Mouse (Mus musculus) B cell, adult 2 months (primary cell): Measurements from ENCODE around the gene Hes5.

Source experiments
- DNase-seq, 2 experiments: peaks; one replicate each; pipeline ENCODE4 v3.0.0; 2022

Gene Hes5

GRCm38 (mm10) chr4:154960690-154961225 is at the start of gene Hes5:
TSS of gene Hes5 (plus strand) at chr4:154960923.
- peak; percentile 34 to 60 for DNase-seq

GRCm38 (mm10) chr4:154911644-154912043 is 49.1 kb upstream of the Hes5 start:
- DNase-seq: no peak

GRCm38 (mm10) chr4:154913845-154914244 is 46.9 kb upstream of the Hes5 start:
- DNase-seq: no peak

- DNase-seq: no peak
Measured at GRCm38 (mm10) chr4:154914252-154914651, 46.5 kb upstream of the Hes5 start.

GRCm38 (mm10) chr4:154914707-154915106 is 46.0 kb upstream of the Hes5 start:
- DNase-seq: no peak

- DNase-seq: no peak
Measured at GRCm38 (mm10) chr4:154915286-154915685, 45.4 kb upstream of the Hes5 start.

GRCm38 (mm10) chr4:154916662-154917061 is 44.1 kb upstream of the Hes5 start:
- no peak for DNase-seq

GRCm38 (mm10) chr4:154922291-154922690 is 38.4 kb upstream of the Hes5 start:
- no peak for DNase-seq

- DNase-seq: no peak
Measured at GRCm38 (mm10) chr4:154922931-154923330, 37.8 kb upstream of the Hes5 start.

GRCm38 (mm10) chr4:154925413-154925812 is 35.3 kb upstream of the Hes5 start:
- peak; percentile 80 to 82 for DNase-seq

- DNase-seq: peak in 1 of 2 experiments; percentile 21
Measured at GRCm38 (mm10) chr4:154926969-154927898, 33.5 kb upstream of the Hes5 start.

- peak; percentile 58 to 59 for DNase-seq
Measured at GRCm38 (mm10) chr4:154927899-154928337, 32.8 kb upstream of the Hes5 start.

- DNase-seq: peak in 1 of 2 experiments; percentile 13
Measured at GRCm38 (mm10) chr4:154928395-154929087, 32.2 kb upstream of the Hes5 start, which contains the start of gene Tnfrsf14. TSS of gene Tnfrsf14 (minus strand) at chr4:154928563.

GRCm38 (mm10) chr4:154929088-154929660 is 31.5 kb upstream of the Hes5 start:
- DNase-seq: peak; percentile 50 to 54

GRCm38 (mm10) chr4:154933306-154933907 is 27.3 kb upstream of the Hes5 start:
- no peak for DNase-seq

- no peak for DNase-seq
Measured at GRCm38 (mm10) chr4:154934800-154935199, 25.9 kb upstream of the Hes5 start.

- DNase-seq: no peak
Measured at GRCm38 (mm10) chr4:154935788-154936187, 24.9 kb upstream of the Hes5 start.

- DNase-seq: no peak
Measured at GRCm38 (mm10) chr4:154936542-154937255, 24.0 kb upstream of the Hes5 start.

- no peak for DNase-seq
Measured at GRCm38 (mm10) chr4:154937746-154938145, 23.0 kb upstream of the Hes5 start.

GRCm38 (mm10) chr4:154940156-154940555 is 20.6 kb upstream of the Hes5 start:
- peak; percentile 45 to 50 for DNase-seq

GRCm38 (mm10) chr4:154941831-154942230 is 18.9 kb upstream of the Hes5 start:
- DNase-seq: no peak
